Mouse (Mus musculus): Measurements from ENCODE around the gene Tmem94. TPM values are rescaled to one million over a fixed set of nuclear protein-coding genes. Genes with fewer than 3 reads are reported as not detected.

Gene Tmem94
- 42.0 and 47.4 TPM in 2 replicates for polyA plus RNA-seq (2016; fragmentation: Nextera tagmentation; extraction: Ambion mirVana)

GRCm38 (mm10) chr11:115765103-115765606, at the start of gene Tmem94:
Tmem94 (plus strand) TSS chr11:115765433.
- peak within 1 kb of the TSS; percentile 83 for H3K4me3 ChIP-seq
- peaks cover 11% of the 10 kb centered on the region for H3K36me3 ChIP-seq
- H3K27me3 ChIP-seq (ENCODE audit: insufficient read depth, poor library complexity, severe bottlenecking) = no peaks in the 10 kb centered on the region
- no peaks in the 10 kb centered on the region for H3K9me3 ChIP-seq
- WGBS = 1% methylated on average over 32 of the region's 32 CpGs
- peak within 1 kb of the TSS; percentile 99 for H3K27ac ChIP-seq
- DNase-seq (ENCODE audit: low spot score) = peak; percentile 98
- H3K4me1 ChIP-seq (replicated peaks) = peaks cover 35% of the 10 kb centered on the region

GRCm38 (mm10) chr11:115716410-115717338, 48.6 kb upstream of the Tmem94 start:
- Histone ChIP-seq H3K27ac (no peak overlapping the region), H3K36me3 (no peaks in the 10 kb centered on the region), H3K4me3 (no peak overlapping the region), H3K4me1 (replicated peaks) (no peaks in the 10 kb centered on the region), H3K27me3 (ENCODE audit: insufficient read depth, poor library complexity, severe bottlenecking) (no peaks in the 10 kb centered on the region), H3K9me3 (no peaks in the 10 kb centered on the region)
- no peak for DNase-seq (ENCODE audit: low spot score)
- 76% methylated on average over 15 of the region's 15 CpGs for WGBS

- 51% methylated on average over 8 of the region's 8 CpGs for WGBS
- Histone ChIP-seq H3K4me1 (replicated peaks) (peaks cover 2% of the 10 kb centered on the region; the same call in 1 of the 2 replicates), H3K27ac (no peak overlapping the region), H3K36me3 (no peaks in the 10 kb centered on the region), H3K4me3 (no peak overlapping the region), H3K27me3 (ENCODE audit: insufficient read depth, poor library complexity, severe bottlenecking) (no peaks in the 10 kb centered on the region), H3K9me3 (no peaks in the 10 kb centered on the region)
- DNase-seq (ENCODE audit: low spot score) = peak; percentile 26
Observed at GRCm38 (mm10) chr11:115717660-115718390, 47.4 kb upstream of the Tmem94 start.

GRCm38 (mm10) chr11:115722638-115723037, 42.6 kb upstream of the Tmem94 start:
- no peaks in the 10 kb centered on the region for H3K36me3 ChIP-seq
- peak; percentile 80 for DNase-seq (ENCODE audit: low spot score)
- H3K9me3 ChIP-seq = no peaks in the 10 kb centered on the region
- no peaks in the 10 kb centered on the region for H3K27me3 ChIP-seq (ENCODE audit: insufficient read depth, poor library complexity, severe bottlenecking)
- peak overlapping the region; percentile 12; the same call in 1 of the 2 replicates for H3K4me3 ChIP-seq
- peaks cover 5% of the 10 kb centered on the region; the same call in 1 of the 2 replicates for H3K4me1 ChIP-seq (replicated peaks)
- H3K27ac ChIP-seq = no peak overlapping the region
- WGBS = 20% methylated on average over 14 of the region's 14 CpGs

GRCm38 (mm10) chr11:115723231-115723630, 42.0 kb upstream of the Tmem94 start:
- WGBS = 69% methylated on average over 2 of the region's 2 CpGs
- Histone ChIP-seq H3K27me3 (ENCODE audit: insufficient read depth, poor library complexity, severe bottlenecking) (no peaks in the 10 kb centered on the region), H3K9me3 (no peaks in the 10 kb centered on the region), H3K4me1 (replicated peaks) (peaks cover 5% of the 10 kb centered on the region; the same call in 1 of the 2 replicates), H3K4me3 (no peak overlapping the region), H3K27ac (no peak overlapping the region), H3K36me3 (no peaks in the 10 kb centered on the region)
- no peak for DNase-seq (ENCODE audit: low spot score)

GRCm38 (mm10) chr11:115734041-115734686, 31.1 kb upstream of the Tmem94 start:
- H3K4me1 ChIP-seq (replicated peaks) = peaks cover 24% of the 10 kb centered on the region
- peak overlapping the region; percentile 41 for H3K27ac ChIP-seq
- H3K9me3 ChIP-seq = no peaks in the 10 kb centered on the region
- 70% methylated on average over 11 of the region's 11 CpGs for WGBS
- DNase-seq (ENCODE audit: low spot score) = no peak
- H3K36me3 ChIP-seq = no peaks in the 10 kb centered on the region
- no peak overlapping the region for H3K4me3 ChIP-seq
- H3K27me3 ChIP-seq (ENCODE audit: insufficient read depth, poor library complexity, severe bottlenecking) = no peaks in the 10 kb centered on the region

- no peaks in the 10 kb centered on the region for H3K27me3 ChIP-seq (ENCODE audit: insufficient read depth, poor library complexity, severe bottlenecking)
- H3K4me1 ChIP-seq (replicated peaks) = peaks cover 25% of the 10 kb centered on the region
- peak; percentile 75 for DNase-seq (ENCODE audit: low spot score)
- H3K36me3 ChIP-seq = no peaks in the 10 kb centered on the region
- 34% methylated on average over 10 of the region's 10 CpGs for WGBS
- H3K4me3 ChIP-seq = peak overlapping the region; percentile 18; the same call in 1 of the 2 replicates
- no peaks in the 10 kb centered on the region for H3K9me3 ChIP-seq
- H3K27ac ChIP-seq = peak overlapping the region; percentile 87
Observed at GRCm38 (mm10) chr11:115737608-115738208, 27.5 kb upstream of the Tmem94 start.

- Histone ChIP-seq H3K36me3 (no peaks in the 10 kb centered on the region), H3K4me3 (peak overlapping the region; percentile 18; the same call in 1 of the 2 replicates), H3K27me3 (ENCODE audit: insufficient read depth, poor library complexity, severe bottlenecking) (no peaks in the 10 kb centered on the region), H3K4me1 (replicated peaks) (peaks cover 25% of the 10 kb centered on the region), H3K27ac (peak overlapping the region; percentile 87), H3K9me3 (no peaks in the 10 kb centered on the region)
- no peak for DNase-seq (ENCODE audit: low spot score)
- 57% methylated on average over 13 of the region's 13 CpGs for WGBS
Observed at GRCm38 (mm10) chr11:115738275-115738885, 26.9 kb upstream of the Tmem94 start.

- Histone ChIP-seq H3K4me3 (no peak overlapping the region), H3K27me3 (ENCODE audit: insufficient read depth, poor library complexity, severe bottlenecking) (no peaks in the 10 kb centered on the region), H3K4me1 (replicated peaks) (peaks cover 18% of the 10 kb centered on the region), H3K9me3 (no peaks in the 10 kb centered on the region), H3K27ac (no peak overlapping the region), H3K36me3 (no peaks in the 10 kb centered on the region)
- WGBS = 90% methylated on average over 11 of the region's 11 CpGs
- DNase-seq (ENCODE audit: low spot score) = no peak
Observed at GRCm38 (mm10) chr11:115741070-115741469, 24.2 kb upstream of the Tmem94 start.

- 92% methylated on average over 9 of the region's 9 CpGs for WGBS
- no peak overlapping the region for H3K4me3 ChIP-seq
- no peak overlapping the region for H3K27ac ChIP-seq
- no peaks in the 10 kb centered on the region for H3K9me3 ChIP-seq
- H3K4me1 ChIP-seq (replicated peaks) = peaks cover 28% of the 10 kb centered on the region
- no peak for DNase-seq (ENCODE audit: low spot score)
- no peaks in the 10 kb centered on the region for H3K36me3 ChIP-seq
- no peaks in the 10 kb centered on the region for H3K27me3 ChIP-seq (ENCODE audit: insufficient read depth, poor library complexity, severe bottlenecking)
Observed at GRCm38 (mm10) chr11:115742926-115743325, 22.3 kb upstream of the Tmem94 start.

- H3K27ac ChIP-seq = no peak overlapping the region
- no peaks in the 10 kb centered on the region for H3K27me3 ChIP-seq (ENCODE audit: insufficient read depth, poor library complexity, severe bottlenecking)
- H3K36me3 ChIP-seq = no peaks in the 10 kb centered on the region
- DNase-seq (ENCODE audit: low spot score) = no peak
- 88% methylated on average over 5 of the region's 5 CpGs for WGBS
- peaks cover 15% of the 10 kb centered on the region for H3K4me1 ChIP-seq (replicated peaks)
- H3K4me3 ChIP-seq = no peak overlapping the region
- H3K9me3 ChIP-seq = no peaks in the 10 kb centered on the region
Observed at GRCm38 (mm10) chr11:115744385-115744784, 20.8 kb upstream of the Tmem94 start.

- WGBS = 95% methylated on average over 1 of the region's 1 CpGs
- Histone ChIP-seq H3K27ac (no peak overlapping the region), H3K9me3 (no peaks in the 10 kb centered on the region), H3K4me3 (no peak overlapping the region), H3K36me3 (no peaks in the 10 kb centered on the region), H3K27me3 (ENCODE audit: insufficient read depth, poor library complexity, severe bottlenecking) (no peaks in the 10 kb centered on the region), H3K4me1 (replicated peaks) (peaks cover 15% of the 10 kb centered on the region)
- DNase-seq (ENCODE audit: low spot score) = no peak
Observed at GRCm38 (mm10) chr11:115746109-115746508, 19.1 kb upstream of the Tmem94 start.

All from hindbrain, embryonic 10.5 days (tissue).